9 mouse cellular contexts compared by ENCODE assay signal in genomic region chr1:73966411-73967238, GRCm38 (mm10).
DNase-seq lines count a peak whose midpoint lies in the region; ATAC-seq and TF ChIP-seq lines count a peak whose summit lies in the region.
"Had no signal": no experiment of that assay in that cellular context is flagged by ENCODE, and none has a peak within 500 bp of the region (broad histone marks: within the 10 kb centered on the region; RNA-seq: fewer than 3 reads in every experiment).

No protein-coding gene starts in this region.

- H3K4me1 ChIP-seq in liver, embryonic 16.5 days (ENCODE audit: control insufficient read depth, low read depth, low read length), result no peaks in the 10 kb centered on the region; the same call in none of the 2 replicates
- H3K4me1 ChIP-seq in kidney, postnatal 0 days (replicated peaks; ENCODE audit: insufficient read depth, low read length), result peaks cover 57% of the 10 kb centered on the region
- peaks cover 61% of the 10 kb centered on the region for H3K4me1 ChIP-seq in stomach, embryonic 15.5 days

- ATAC-seq in liver, embryonic 16.5 days (ENCODE audit: low read depth), result peak; percentile 23; the same call in 1 of the 2 replicates
- peak; percentile 53 for ATAC-seq in kidney, postnatal 0 days (replicated peaks; ENCODE audit: low FRiP score, low read depth)
- ATAC-seq in stomach, embryonic 15.5 days (ENCODE audit: insufficient read depth, low FRiP score, low read depth), result peak; percentile 18; the same call in 1 of the 2 replicates
- ATAC-seq in frontal cortex, adult (ENCODE audit: low TSS enrichment), result no peak
- no peak for ATAC-seq in cerebellum, adult (ENCODE audit: insufficient number of reproducible peaks, low FRiP score, low TSS enrichment)

- DNase-seq in liver, result no peak
- peak; percentile 89 to 97 for DNase-seq in heart, adult 9 months (ENCODE audit: low spot score in 2 of 2)
- peak; percentile 89 for DNase-seq in kidney, postnatal 0 days (ENCODE audit: low spot score)
- DNase-seq in retina, postnatal 1 day, result no peak

- TF ChIP-seq CTCF in kidney, postnatal 0 days (IDR thresholded peaks at IDR 0.05; ENCODE audit: low read depth), result peak; percentile 55

- no peak overlapping the region for H3K4me3 ChIP-seq in liver, embryonic 16.5 days (ENCODE audit: low read depth, low read length)
- no peak overlapping the region for H3K4me3 ChIP-seq in kidney, postnatal 0 days (replicated peaks; ENCODE audit: low read depth, low read length)
- H3K4me3 ChIP-seq in stomach, embryonic 15.5 days (replicated peaks), result no peak overlapping the region
- H3K4me3 ChIP-seq: hindbrain, embryonic 15.5 days had no signal

- no peaks in the 10 kb centered on the region for H3K27me3 ChIP-seq in liver, embryonic 16.5 days (ENCODE audit: control insufficient read depth, insufficient read depth, low read depth, low read length)
- no peaks in the 10 kb centered on the region for H3K27me3 ChIP-seq in kidney, postnatal 0 days (ENCODE audit: insufficient read depth, low read length)
- no peaks in the 10 kb centered on the region for H3K27me3 ChIP-seq in stomach, embryonic 15.5 days (replicated peaks)

- no peaks in the 10 kb centered on the region for H3K9me3 ChIP-seq in liver, embryonic 16.5 days (replicated peaks; ENCODE audit: control insufficient read depth, low read length)
- no peaks in the 10 kb centered on the region for H3K9me3 ChIP-seq in kidney, postnatal 0 days (replicated peaks; ENCODE audit: low read length)
- no peaks in the 10 kb centered on the region for H3K9me3 ChIP-seq in stomach, embryonic 15.5 days
- H3K9me3 ChIP-seq: hindbrain, embryonic 15.5 days had no signal

- no peak overlapping the region for H3K27ac ChIP-seq in liver, embryonic 16.5 days (ENCODE audit: low read length)
- H3K27ac ChIP-seq in kidney, postnatal 0 days, result peak overlapping the region; percentile 39; the same call in 1 of the 2 replicates
- H3K27ac ChIP-seq in stomach, embryonic 15.5 days, result peak overlapping the region; percentile 31
- H3K27ac ChIP-seq: hindbrain, embryonic 15.5 days had no signal

- H3K4me2 ChIP-seq in liver, embryonic 16.5 days (ENCODE audit: low read depth, low read length), result no peak overlapping the region
- H3K4me2 ChIP-seq in kidney, postnatal 0 days (ENCODE audit: low read length), result no peak overlapping the region
- H3K4me2 ChIP-seq in stomach, embryonic 15.5 days, result no peak overlapping the region
- H3K4me2 ChIP-seq: hindbrain, embryonic 15.5 days had no signal

- H3K9ac ChIP-seq in liver, embryonic 16.5 days (ENCODE audit: low read depth, low read length), result no peak overlapping the region
- H3K9ac ChIP-seq in kidney, postnatal 0 days (ENCODE audit: low read depth, low read length), result no peak overlapping the region
- H3K9ac ChIP-seq in stomach, embryonic 15.5 days, result no peak overlapping the region
- H3K9ac ChIP-seq: hindbrain, embryonic 15.5 days had no signal

- 56% methylated on average over 12 of the region's 12 CpGs for WGBS in liver, embryonic 16.5 days (ENCODE audit: insufficient replicate concordance)
- 48% methylated on average over 12 of the region's 12 CpGs for WGBS in kidney, postnatal 0 days
- 61% methylated on average over 12 of the region's 12 CpGs for WGBS in stomach, embryonic 15.5 days

- peaks cover 2% of the 10 kb centered on the region; the same call in 1 of the 2 replicates for H3K36me3 ChIP-seq in liver, embryonic 16.5 days (ENCODE audit: control insufficient read depth, insufficient read depth)
- 0 out of 2 replicates have a peak, but pooled peaks cover 12% of the 10 kb centered on the region for H3K36me3 ChIP-seq in kidney, postnatal 0 days (ENCODE audit: insufficient read depth, low read length)
- no peaks in the 10 kb centered on the region for H3K36me3 ChIP-seq in stomach, embryonic 15.5 days
- H3K36me3 ChIP-seq: hindbrain, embryonic 15.5 days had no signal

Comparison
In these comparisons a context has a peak if more than half of its experiments do, and no peak if none do; other contexts are left out.
1. ATAC-seq: peak in liver, embryonic 16.5 days (single experiment), kidney, postnatal 0 days (single experiment) and stomach, embryonic 15.5 days (single experiment); none in frontal cortex, adult (single experiment) and cerebellum, adult (single experiment).
2. DNase-seq: peak in heart, adult 9 months (2 of 2) and kidney, postnatal 0 days (single experiment); none in liver (single experiment) and retina, postnatal 1 day (single experiment).